Mouse (Mus musculus): ENCODE results near the gene Fchsd2. TPM values are rescaled to one million over a fixed set of nuclear protein-coding genes. Genes with fewer than 3 reads are reported as not detected.
A peak's percentile ranks its signal among the peaks of the same experiment; 100 is the strongest.

Gene Fchsd2
- polyA plus RNA-seq, 1 experiment from 2014 or later = 20.1 TPM

DNA sequence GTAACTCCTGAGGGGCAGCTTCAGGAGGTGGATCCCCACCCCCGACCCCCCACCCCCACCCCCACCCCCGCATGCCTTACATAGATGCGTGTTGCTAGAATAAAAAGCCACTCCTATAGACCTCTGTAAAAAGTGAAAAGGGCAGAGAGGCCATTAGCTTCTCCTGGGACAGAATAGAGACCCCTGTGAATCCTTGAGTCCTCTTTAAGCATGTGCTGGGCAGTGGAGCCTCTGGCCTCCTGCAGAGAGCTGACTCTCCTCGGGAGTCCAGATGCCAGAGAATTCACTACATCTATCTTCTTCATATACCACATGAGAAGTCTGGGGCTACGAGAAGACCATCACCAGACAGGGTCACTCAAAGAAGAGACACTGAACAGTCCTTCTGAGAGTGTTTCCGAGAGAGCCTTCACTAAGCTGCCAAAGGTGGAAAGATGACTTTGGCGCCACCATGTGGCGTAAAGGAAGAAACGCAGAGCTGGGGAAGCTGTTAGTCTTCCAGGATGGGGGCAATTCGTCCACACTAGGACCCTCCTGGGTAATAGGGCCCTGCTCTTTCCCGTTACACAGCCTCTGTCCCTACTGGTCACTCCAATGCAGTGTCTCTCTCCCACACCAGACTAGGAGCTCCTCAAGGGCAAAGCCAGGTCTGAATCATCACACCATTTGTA is 41.0 kb upstream of the Fchsd2 start:
- no peaks in the 10 kb centered on the region for H3K36me3 ChIP-seq (ENCODE audit: control insufficient read depth, insufficient read depth)
- H3K9me3 ChIP-seq (ENCODE audit: control insufficient read depth) = no peaks in the 10 kb centered on the region
- H3K27ac ChIP-seq (ENCODE audit: low read depth, low read length) = no peak overlapping the region
- H3K4me2 ChIP-seq (replicated peaks; ENCODE audit: low read depth) = no peak overlapping the region
- no peak overlapping the region for H3K4me3 ChIP-seq (ENCODE audit: low read depth, low read length)
- 19% methylated on average over 11 of the region's 11 CpGs for WGBS
- H3K9ac ChIP-seq (ENCODE audit: low read depth, low read length) = no peak overlapping the region
- peak; percentile 96 for TF ChIP-seq CTCF (IDR thresholded peaks at IDR 0.05; ENCODE audit: low read depth)
- H3K4me1 ChIP-seq (replicated peaks; ENCODE audit: control insufficient read depth, insufficient read depth, low read length) = no peaks in the 10 kb centered on the region
- H3K27me3 ChIP-seq (replicated peaks; ENCODE audit: control insufficient read depth, insufficient read depth, low read length) = no peaks in the 10 kb centered on the region
- peak; percentile 36; the same call in 1 of the 2 replicates for ATAC-seq

DNA sequence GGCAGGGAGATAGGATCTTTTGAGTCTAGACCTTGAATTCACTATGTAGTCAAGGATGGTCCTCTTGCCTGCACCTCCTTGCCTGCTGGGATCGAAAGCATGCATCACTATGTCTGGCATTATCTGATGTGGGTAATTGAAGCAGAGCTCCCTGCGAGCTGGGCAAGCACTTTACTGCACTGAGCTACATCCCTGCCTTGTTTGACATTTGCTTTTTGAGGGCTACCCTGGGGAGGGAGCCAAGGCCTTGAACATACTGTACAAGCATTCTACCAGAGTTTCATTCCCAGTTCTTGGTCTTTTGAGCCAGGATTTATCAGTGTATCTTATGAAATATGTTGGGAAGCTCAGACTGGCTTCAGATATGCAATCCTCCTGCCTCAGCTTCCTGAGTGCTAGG is 39.5 kb upstream of the Fchsd2 start:
- no peaks in the 10 kb centered on the region for H3K4me1 ChIP-seq (replicated peaks; ENCODE audit: control insufficient read depth, insufficient read depth, low read length)
- WGBS = 84% methylated on average over 2 of the region's 2 CpGs
- TF ChIP-seq CTCF (IDR thresholded peaks at IDR 0.05; ENCODE audit: low read depth) = no peak
- no peak overlapping the region for H3K4me2 ChIP-seq (replicated peaks; ENCODE audit: low read depth)
- H3K9me3 ChIP-seq (ENCODE audit: control insufficient read depth) = no peaks in the 10 kb centered on the region
- H3K36me3 ChIP-seq (ENCODE audit: control insufficient read depth, insufficient read depth) = no peaks in the 10 kb centered on the region
- no peak overlapping the region for H3K4me3 ChIP-seq (ENCODE audit: low read depth, low read length)
- no peaks in the 10 kb centered on the region for H3K27me3 ChIP-seq (replicated peaks; ENCODE audit: control insufficient read depth, insufficient read depth, low read length)
- no peak overlapping the region for H3K9ac ChIP-seq (ENCODE audit: low read depth, low read length)
- no peak overlapping the region for H3K27ac ChIP-seq (ENCODE audit: low read depth, low read length)
- ATAC-seq = no peak

DNA sequence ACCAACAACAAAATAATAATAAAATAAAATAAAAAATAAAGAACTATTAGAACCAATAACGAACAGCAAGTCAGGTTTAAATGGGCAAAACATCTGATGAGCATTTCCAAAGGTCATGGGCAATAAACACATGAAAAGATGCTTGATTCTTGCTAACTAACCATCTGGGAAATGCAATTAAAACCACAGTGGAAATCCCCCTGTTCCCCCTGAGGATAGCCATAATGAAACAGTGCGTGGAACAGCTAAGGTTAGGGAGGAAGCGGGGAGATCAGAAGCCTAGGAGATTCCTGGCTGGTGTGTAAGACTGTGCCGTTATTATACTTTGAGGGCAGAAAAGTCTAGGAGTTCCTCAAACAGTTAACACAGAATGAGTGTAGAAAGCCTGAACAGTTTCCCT is 35.4 kb upstream of the Fchsd2 start:
- no peaks in the 10 kb centered on the region for H3K9me3 ChIP-seq (ENCODE audit: control insufficient read depth)
- 72% methylated on average over 4 of the region's 4 CpGs for WGBS
- TF ChIP-seq CTCF (IDR thresholded peaks at IDR 0.05; ENCODE audit: low read depth) = no peak

DNA sequence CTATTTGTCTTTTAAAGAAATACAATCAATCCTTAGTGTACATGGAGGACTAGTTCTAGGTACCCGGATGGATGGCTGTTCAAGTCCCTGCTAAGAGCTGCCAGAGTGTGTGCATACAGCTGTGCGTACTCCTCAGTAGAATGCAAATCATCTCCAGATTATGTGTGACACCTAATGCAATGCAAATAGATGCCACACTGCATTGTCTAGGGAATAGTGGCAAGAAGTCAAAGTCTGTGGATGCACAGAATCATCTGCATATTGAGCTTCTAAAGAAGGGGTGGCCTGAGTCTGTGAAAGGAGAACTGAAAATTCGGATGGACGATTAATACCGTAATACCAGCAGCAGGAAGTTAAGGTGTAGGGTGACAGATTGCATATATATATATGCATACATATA is 33.5 kb upstream of the Fchsd2 start:
- no peaks in the 10 kb centered on the region for H3K9me3 ChIP-seq (ENCODE audit: control insufficient read depth)
- ATAC-seq = no peak
- H3K4me2 ChIP-seq (replicated peaks; ENCODE audit: low read depth) = no peak overlapping the region
- H3K4me3 ChIP-seq (ENCODE audit: low read depth, low read length) = no peak overlapping the region
- H3K4me1 ChIP-seq (replicated peaks; ENCODE audit: control insufficient read depth, insufficient read depth, low read length) = no peaks in the 10 kb centered on the region; the same call in 1 of the 2 replicates
- H3K9ac ChIP-seq (ENCODE audit: low read depth, low read length) = no peak overlapping the region
- H3K36me3 ChIP-seq (ENCODE audit: control insufficient read depth, insufficient read depth) = no peaks in the 10 kb centered on the region
- 87% methylated on average over 5 of the region's 5 CpGs for WGBS
- TF ChIP-seq CTCF (IDR thresholded peaks at IDR 0.05; ENCODE audit: low read depth) = no peak
- H3K27ac ChIP-seq (ENCODE audit: low read depth, low read length) = no peak overlapping the region
- no peaks in the 10 kb centered on the region for H3K27me3 ChIP-seq (replicated peaks; ENCODE audit: control insufficient read depth, insufficient read depth, low read length)

More for the DNA sequence above, 35.4 kb upstream of the Fchsd2 start:
- no peaks in the 10 kb centered on the region for H3K36me3 ChIP-seq (ENCODE audit: control insufficient read depth, insufficient read depth)
- no peak for ATAC-seq
- no peak overlapping the region for H3K4me2 ChIP-seq (replicated peaks; ENCODE audit: low read depth)
- no peak overlapping the region for H3K27ac ChIP-seq (ENCODE audit: low read depth, low read length)
- H3K4me3 ChIP-seq (ENCODE audit: low read depth, low read length) = no peak overlapping the region
- H3K9ac ChIP-seq (ENCODE audit: low read depth, low read length) = no peak overlapping the region
- no peaks in the 10 kb centered on the region for H3K4me1 ChIP-seq (replicated peaks; ENCODE audit: control insufficient read depth, insufficient read depth, low read length)
- H3K27me3 ChIP-seq (replicated peaks; ENCODE audit: control insufficient read depth, insufficient read depth, low read length) = no peaks in the 10 kb centered on the region

DNA sequence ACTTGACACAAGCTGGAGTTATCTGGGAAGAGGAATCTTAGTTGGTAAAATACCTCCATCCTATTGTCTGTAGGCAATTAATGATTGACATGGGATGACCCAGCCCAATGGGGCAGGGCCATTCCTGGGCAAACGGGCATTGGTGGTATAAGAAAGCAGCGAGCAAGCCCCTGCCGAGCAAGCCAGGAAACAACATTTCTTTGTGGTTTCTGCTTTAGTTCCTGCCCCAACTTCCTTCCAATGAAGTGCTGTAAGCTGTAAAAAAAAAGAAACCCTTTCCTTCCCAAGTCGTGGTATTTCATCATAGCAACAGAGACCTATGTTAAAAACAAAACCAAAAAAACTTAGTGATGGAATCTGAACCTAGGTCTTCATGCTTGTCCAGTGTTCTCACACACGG is 32.2 kb upstream of the Fchsd2 start:
- WGBS = 71% methylated on average over 5 of the region's 5 CpGs
- Histone ChIP-seq H3K4me2 (replicated peaks; ENCODE audit: low read depth) (no peak overlapping the region), H3K4me1 (replicated peaks; ENCODE audit: control insufficient read depth, insufficient read depth, low read length) (peaks cover under 1% of the 10 kb centered on the region; the same call in 1 of the 2 replicates), H3K9ac (ENCODE audit: low read depth, low read length) (no peak overlapping the region), H3K36me3 (ENCODE audit: control insufficient read depth, insufficient read depth) (no peaks in the 10 kb centered on the region), H3K9me3 (ENCODE audit: control insufficient read depth) (no peaks in the 10 kb centered on the region), H3K4me3 (ENCODE audit: low read depth, low read length) (no peak overlapping the region), H3K27ac (ENCODE audit: low read depth, low read length) (no peak overlapping the region), H3K27me3 (replicated peaks; ENCODE audit: control insufficient read depth, insufficient read depth, low read length) (no peaks in the 10 kb centered on the region)
- no peak for ATAC-seq
- no peak for TF ChIP-seq CTCF (IDR thresholded peaks at IDR 0.05; ENCODE audit: low read depth)

DNA sequence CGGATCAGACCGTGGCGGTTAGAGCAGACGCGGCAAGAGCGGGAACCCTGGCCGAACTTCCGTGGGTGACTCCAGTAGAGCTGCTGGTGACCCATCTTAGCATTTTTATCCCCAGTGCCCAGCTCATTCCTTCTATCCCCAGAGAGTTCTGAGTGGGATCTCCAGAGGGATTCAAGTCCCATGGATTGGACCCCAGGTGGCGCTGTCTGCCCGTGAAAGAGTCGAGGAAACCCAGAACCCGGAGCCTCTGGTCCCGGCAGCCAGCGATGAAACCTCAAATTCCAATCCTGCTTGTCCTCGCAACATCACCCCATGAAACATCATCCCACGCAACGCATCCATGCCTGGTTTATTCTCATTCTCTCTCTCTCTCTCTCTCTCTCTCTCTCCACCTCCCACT is 31.3 kb upstream of the Fchsd2 start:
- peak; percentile 89 for TF ChIP-seq CTCF (IDR thresholded peaks at IDR 0.05; ENCODE audit: low read depth)
- Histone ChIP-seq H3K36me3 (ENCODE audit: control insufficient read depth, insufficient read depth) (no peaks in the 10 kb centered on the region), H3K27me3 (replicated peaks; ENCODE audit: control insufficient read depth, insufficient read depth, low read length) (no peaks in the 10 kb centered on the region), H3K9ac (ENCODE audit: low read depth, low read length) (no peak overlapping the region), H3K27ac (ENCODE audit: low read depth, low read length) (no peak overlapping the region), H3K9me3 (ENCODE audit: control insufficient read depth) (no peaks in the 10 kb centered on the region), H3K4me2 (replicated peaks; ENCODE audit: low read depth) (peak overlapping the region; percentile 54), H3K4me3 (ENCODE audit: low read depth, low read length) (no peak overlapping the region), H3K4me1 (replicated peaks; ENCODE audit: control insufficient read depth, insufficient read depth, low read length) (peaks cover 5% of the 10 kb centered on the region; the same call in 1 of the 2 replicates)
- ATAC-seq = no peak
- 6% methylated on average over 17 of the region's 17 CpGs for WGBS

Measured in intestine, postnatal 0 days (tissue).